Mouse (Mus musculus): ENCODE measurements around the gene Iqschfp.
A peak's percentile ranks its signal among the peaks of the same experiment; 100 is the strongest.

Iqschfp gene

GRCm38 (mm10) chr3:68610598-68611261 lies 718.7 kb downstream of the Iqschfp start:
- no peak for DNase-seq

GRCm38 (mm10) chr3:68615042-68615810 lies 723.2 kb downstream of the Iqschfp start:
- no peak for DNase-seq

GRCm38 (mm10) chr3:68616363-68616762 lies 724.3 kb downstream of the Iqschfp start:
- no peak for DNase-seq

GRCm38 (mm10) chr3:68617708-68618107 lies 725.7 kb downstream of the Iqschfp start:
- DNase-seq: peak; percentile 25

- no peak for DNase-seq
These were observed 727.1 kb downstream of the Iqschfp start for GRCm38 (mm10) chr3:68619097-68619496.

GRCm38 (mm10) chr3:68621971-68622370 lies 729.9 kb downstream of the Iqschfp start:
- no peak for DNase-seq

GRCm38 (mm10) chr3:68623036-68623435 lies 731.0 kb downstream of the Iqschfp start:
- no peak for DNase-seq

- no peak for DNase-seq
These were observed 732.4 kb downstream of the Iqschfp start for GRCm38 (mm10) chr3:68624471-68624870.

- no peak for DNase-seq
These were observed 738.2 kb downstream of the Iqschfp start for GRCm38 (mm10) chr3:68630261-68630660.

- no peak for DNase-seq
These were observed 738.8 kb downstream of the Iqschfp start for GRCm38 (mm10) chr3:68630821-68631220.

- DNase-seq: no peak
These were observed 740.7 kb downstream of the Iqschfp start for GRCm38 (mm10) chr3:68632714-68633113.

GRCm38 (mm10) chr3:68633577-68633976 lies 741.5 kb downstream of the Iqschfp start:
- no peak for DNase-seq

GRCm38 (mm10) chr3:68637960-68638359 lies 745.9 kb downstream of the Iqschfp start:
- DNase-seq: no peak

GRCm38 (mm10) chr3:68638703-68639102 lies 746.7 kb downstream of the Iqschfp start:
- no peak for DNase-seq

- DNase-seq: no peak
These were observed 750.9 kb downstream of the Iqschfp start for GRCm38 (mm10) chr3:68642935-68643334.

- peak; percentile 8 for DNase-seq
These were observed 754.5 kb downstream of the Iqschfp start for GRCm38 (mm10) chr3:68646387-68647130.

- DNase-seq: no peak
These were observed 755.2 kb downstream of the Iqschfp start for GRCm38 (mm10) chr3:68647282-68647681.

GRCm38 (mm10) chr3:68650251-68650650 lies 758.2 kb downstream of the Iqschfp start:
- no peak for DNase-seq

- DNase-seq: no peak
These were observed 764.7 kb downstream of the Iqschfp start for GRCm38 (mm10) chr3:68656607-68657352.

GRCm38 (mm10) chr3:68657589-68658245 lies 765.7 kb downstream of the Iqschfp start:
- no peak for DNase-seq

- DNase-seq: no peak
These were observed 768.0 kb downstream of the Iqschfp start for GRCm38 (mm10) chr3:68659996-68660395.

- no peak for DNase-seq
These were observed 768.5 kb downstream of the Iqschfp start for GRCm38 (mm10) chr3:68660538-68660937.

Data from kidney, adult 18-20 months (tissue).